Mouse (Mus musculus) midbrain, postnatal 0 days (tissue): Measurements from ENCODE around the gene Gm19345. TPM values are rescaled to one million over a fixed set of nuclear protein-coding genes. Genes with fewer than 3 reads are reported as not detected.

Source experiments
- ATAC-seq: fragments of 200-750 bp; cut with Nextera tagmentation; 2 replicates; pipeline ENCODE4 v1.8.0; 2017; ENCODE audit warnings: moderate number of reproducible peaks, mild to moderate bottlenecking, moderate TSS enrichment, moderate library complexity; ENCODE audit not compliant: low FRiP score
- DNase-seq: peaks from one replicate; pipeline ENCODE4 v3.0.0-alpha.2; 2015; ENCODE audit warnings: low spot score
- H3K27ac ChIP-seq: fragments of 300-500 bp; sonication (generic); 2 replicates; pipeline ENCODE4 v1.5.1; 2014; ENCODE audit warnings: low read depth, mild to moderate bottlenecking, low read length, mixed read lengths
- H3K27me3 ChIP-seq: fragments of 300-500 bp; sonication (generic); 2 replicates; pipeline ENCODE4 v1.6.1; 2014; ENCODE audit warnings: low read length, control low read depth, mixed read lengths; ENCODE audit not compliant: insufficient read depth
- H3K36me3 ChIP-seq: fragments of 300-500 bp; sonication (generic); 2 replicates; pipeline ENCODE4 v1.6.1; 2014; ENCODE audit warnings: low read length, control low read depth, mixed read lengths; ENCODE audit not compliant: insufficient read depth
- H3K4me1 ChIP-seq: fragments of 300-500 bp; sonication (generic); 2 replicates; pipeline ENCODE4 v1.6.1; 2014; ENCODE audit warnings: mild to moderate bottlenecking, control low read depth, antibody characterized with exemption, low read length, mixed read lengths; ENCODE audit not compliant: insufficient read depth
- H3K4me2 ChIP-seq: fragments of 300-500 bp; sonication (generic); 2 replicates; pipeline ENCODE4 v1.6.1; 2014; ENCODE audit warnings: low read depth, mild to moderate bottlenecking, low read length, mixed read lengths; ENCODE audit not compliant: poor library complexity, severe bottlenecking
- H3K4me3 ChIP-seq: fragments of 300-500 bp; sonication (generic); 2 replicates; pipeline ENCODE4 v1.5.1; 2014; ENCODE audit warnings: low read depth, mild to moderate bottlenecking, low read length, moderate library complexity
- H3K9ac ChIP-seq: fragments of 300-500 bp; sonication (generic); replicated peaks from 2 replicates; pipeline ENCODE4 v1.6.1; 2014; ENCODE audit warnings: mild to moderate bottlenecking, low read length, moderate library complexity, mixed read lengths; ENCODE audit not compliant: poor library complexity, severe bottlenecking
- H3K9me3 ChIP-seq: fragments of 300-500 bp; sonication (generic); 2 replicates; pipeline ENCODE4 v1.6.1; 2016; ENCODE audit warnings: low read length, control low read depth
- CTCF ChIP-seq: IDR thresholded peaks from 2 replicates; pipeline ENCODE4 v1.5.1; 2016; ENCODE audit warnings: antibody characterized with exemption, mild to moderate bottlenecking
- WGBS: fragments of 180-500 bp; shearing (Covaris S2); extraction: QIAGEN DNeasy Blood & Tissue Kit; methylation state at CpG from one replicate; pipeline ENCODE4 v1.1.7; 2014; 5-methylcytosine and 5-hydroxymethylcytosine counted together
- polyA plus RNA-seq: library from polyadenylated mRNA; unstranded; fragments of >200 nt; fragmentation: Nextera tagmentation; extraction: Ambion mirVana; gene quantifications from 2 replicates; pipeline ENCODE4 v1.2.1, GENCODE M21; 2015
- total RNA-seq: library from RNA; depleted of rRNA; stranded (reverse); fragments of >200 nt; gene quantifications from 2 replicates; pipeline ENCODE4 v1.2.3, GENCODE M21; 2014; rRNA removed

Gene Gm19345
- total and polyA plus RNA-seq, 2 experiments from 2014 or later = 21.6 to 44.4 TPM

DNA sequence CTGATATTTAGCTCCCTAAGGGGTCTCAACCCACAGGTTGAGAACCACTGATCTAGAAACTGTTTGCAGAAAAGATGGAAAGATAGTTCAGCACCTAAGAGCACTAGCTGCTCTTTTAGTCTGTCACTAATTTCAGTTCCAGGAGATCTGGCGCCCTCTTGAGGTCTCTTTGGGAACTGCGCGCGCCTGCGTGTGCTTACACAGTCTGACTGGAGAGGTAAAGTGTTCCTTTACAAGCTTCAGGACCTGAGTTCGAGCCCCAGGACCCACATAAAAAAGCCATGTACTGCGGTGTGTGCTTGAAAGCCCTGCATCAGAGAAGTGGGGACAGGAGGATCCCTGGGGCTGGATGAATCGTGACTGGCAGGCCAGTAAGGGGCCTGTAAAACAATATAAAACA is 38.1 kb downstream of the Gm19345 start:
- no peaks in the 10 kb centered on the region for H3K27me3 ChIP-seq
- H3K9ac ChIP-seq = no peak overlapping the region
- H3K27ac ChIP-seq = no peak overlapping the region
- peaks cover 9% of the 10 kb centered on the region; the same call in 1 of the 2 replicates for H3K9me3 ChIP-seq
- peak; percentile 66 for TF ChIP-seq CTCF
- DNase-seq (no peak), ATAC-seq (no peak)
- H3K36me3 ChIP-seq = no peaks in the 10 kb centered on the region
- WGBS = 57% methylated on average over 8 of the region's 8 CpGs
- H3K4me1 ChIP-seq = no peaks in the 10 kb centered on the region
- no peak overlapping the region for H3K4me2 ChIP-seq
- H3K4me3 ChIP-seq = no peak overlapping the region

Other genes with a start within 250 kb of the Gm19345 start
- 74.4 and 97.4 TPM in 2 replicates for gene Clasrp, start 247.5 kb upstream of the Gm19345 start, total RNA-seq
- 70.3 and 74.7 TPM in 2 replicates for gene Clasrp, start 247.5 kb upstream of the Gm19345 start, polyA plus RNA-seq
- 5.6 and 7.3 TPM in 2 replicates for gene Relb, start 222.6 kb upstream of the Gm19345 start, total RNA-seq
- gene Relb, start 222.6 kb upstream of the Gm19345 start, polyA plus RNA-seq = 5.6 and 6.2 TPM in 2 replicates
- gene Clptm1, start 187.0 kb upstream of the Gm19345 start, total RNA-seq = 149 and 152 TPM in 2 replicates
- 140 and 149 TPM in 2 replicates for gene Clptm1, start 187.0 kb upstream of the Gm19345 start, polyA plus RNA-seq
- gene Apoc2, start 174.1 kb upstream of the Gm19345 start, total RNA-seq = 1.7 TPM in 1 of 2 replicates, not detected in the other
- gene Apoc2, start 174.1 kb upstream of the Gm19345 start, polyA plus RNA-seq = 0.30 and 0.32 TPM in 2 replicates
- not detected in 2 replicates for gene Gm44805, start 170.6 kb upstream of the Gm19345 start, total RNA-seq
- not detected in 2 replicates for gene Gm44805, start 170.6 kb upstream of the Gm19345 start, polyA plus RNA-seq
- not detected in 2 replicates for gene Apoc4, start 170.5 kb upstream of the Gm19345 start, total RNA-seq
- not detected in 2 replicates for gene Apoc4, start 170.5 kb upstream of the Gm19345 start, polyA plus RNA-seq
- 3.6 and 5.1 TPM in 2 replicates for gene Apoc1, start 159.3 kb upstream of the Gm19345 start, total RNA-seq
- 7.9 and 9.0 TPM in 2 replicates for gene Apoc1, start 159.3 kb upstream of the Gm19345 start, polyA plus RNA-seq
- 1,618 and 2,613 TPM in 2 replicates for gene Apoe, start 152.8 kb upstream of the Gm19345 start, total RNA-seq
- 2,139 and 2,488 TPM in 2 replicates for gene Apoe, start 152.8 kb upstream of the Gm19345 start, polyA plus RNA-seq
- 122 and 133 TPM in 2 replicates for gene Tomm40, start 136.6 kb upstream of the Gm19345 start, total RNA-seq
- gene Tomm40, start 136.6 kb upstream of the Gm19345 start, polyA plus RNA-seq = 160 and 161 TPM in 2 replicates
- gene Nectin2, start 101.5 kb upstream of the Gm19345 start, total RNA-seq = 62.6 and 75.3 TPM in 2 replicates
- gene Nectin2, start 101.5 kb upstream of the Gm19345 start, polyA plus RNA-seq = 55.3 and 62.6 TPM in 2 replicates
- 32.6 and 33.5 TPM in 2 replicates for gene Bcam, start 81.0 kb upstream of the Gm19345 start, total RNA-seq
- gene Bcam, start 81.0 kb upstream of the Gm19345 start, polyA plus RNA-seq = 18.7 and 22.0 TPM in 2 replicates
- 0.71 and 1.8 TPM in 2 replicates for gene Cblc, start 55.2 kb upstream of the Gm19345 start, total RNA-seq
- 0.70 and 1.2 TPM in 2 replicates for gene Cblc, start 55.2 kb upstream of the Gm19345 start, polyA plus RNA-seq
- gene Bcl3, start 29.2 kb upstream of the Gm19345 start, total RNA-seq = 0.55 and 0.66 TPM in 2 replicates
- 0.93 and 1.3 TPM in 2 replicates for gene Bcl3, start 29.2 kb upstream of the Gm19345 start, polyA plus RNA-seq
- gene Ceacam16, start 9.3 kb downstream of the Gm19345 start, total RNA-seq = not detected in 2 replicates
- gene Ceacam16, start 9.3 kb downstream of the Gm19345 start, polyA plus RNA-seq = 0.90 and 1.5 TPM in 2 replicates
- gene Ceacam19, start 36.0 kb downstream of the Gm19345 start, total RNA-seq = 0.38 TPM in 1 of 2 replicates, not detected in the other
- gene Ceacam19, start 36.0 kb downstream of the Gm19345 start, polyA plus RNA-seq = not detected in 2 replicates
- 11.0 and 14.7 TPM in 2 replicates for gene Pvr, start 69.2 kb downstream of the Gm19345 start, total RNA-seq
- 7.1 and 7.7 TPM in 2 replicates for gene Pvr, start 69.2 kb downstream of the Gm19345 start, polyA plus RNA-seq
- gene Igsf23, start 98.8 kb downstream of the Gm19345 start, total RNA-seq = not detected in 2 replicates
- not detected in 2 replicates for gene Igsf23, start 98.8 kb downstream of the Gm19345 start, polyA plus RNA-seq
- gene Ceacam20, start 113.4 kb downstream of the Gm19345 start, total RNA-seq = not detected in 2 replicates
- not detected in 2 replicates for gene Ceacam20, start 113.4 kb downstream of the Gm19345 start, polyA plus RNA-seq
- gene Nlrp9b, start 139.5 kb downstream of the Gm19345 start, total RNA-seq = not detected in 2 replicates
- not detected in 2 replicates for gene Nlrp9b, start 139.5 kb downstream of the Gm19345 start, polyA plus RNA-seq
- gene Vmn1r91, start 247.7 kb downstream of the Gm19345 start, total RNA-seq = not detected in 2 replicates
- not detected in 2 replicates for gene Vmn1r91, start 247.7 kb downstream of the Gm19345 start, polyA plus RNA-seq